Mouse (Mus musculus) left cerebral cortex, adult 11 months (tissue): ENCODE measurements around the gene Hist2h2aa2.
"Not testable (repeated sequence)": the region's sequence is repeated elsewhere in the genome, so short reads cannot be mapped to it uniquely, and the experiment has no call there.

Experiments used
- DNase-seq: peaks from one replicate; pipeline ENCODE4 v3.0.0; 2022; ENCODE audit warnings: low spot score

Gene Hist2h2aa2

GRCm38 (mm10) chr3:96261623-96262022 lies 21.5 kb upstream of the Hist2h2aa2 start:
- DNase-seq, result no peak

GRCm38 (mm10) chr3:96260220-96260619 lies 20.1 kb upstream of the Hist2h2aa2 start:
- no peak for DNase-seq

- no peak for DNase-seq
Observed at GRCm38 (mm10) chr3:96257190-96257589, 17.1 kb upstream of the Hist2h2aa2 start.

- DNase-seq, result no peak
Observed at GRCm38 (mm10) chr3:96255926-96256593, 16.0 kb upstream of the Hist2h2aa2 start.

GRCm38 (mm10) chr3:96254683-96255355 lies 14.7 kb upstream of the Hist2h2aa2 start:
- no peak for DNase-seq

- DNase-seq, result no peak
Observed at GRCm38 (mm10) chr3:96251787-96252186, 11.7 kb upstream of the Hist2h2aa2 start.

GRCm38 (mm10) chr3:96250890-96251289 lies 10.8 kb upstream of the Hist2h2aa2 start:
- DNase-seq, result no peak

GRCm38 (mm10) chr3:96249034-96249345 lies 8.9 kb upstream of the Hist2h2aa2 start:
- no peak for DNase-seq

GRCm38 (mm10) chr3:96248141-96249033 lies 8.3 kb upstream of the Hist2h2aa2 start:
- no peak for DNase-seq

- DNase-seq, result no peak
Observed at GRCm38 (mm10) chr3:96247356-96248140, 7.5 kb upstream of the Hist2h2aa2 start.

GRCm38 (mm10) chr3:96246427-96246856 lies 6.4 kb upstream of the Hist2h2aa2 start, which contains the start of gene Hist2h3c1:
Gene Hist2h3c1, plus strand, starts transcription at chr3:96246685.
- DNase-seq, result not testable (repeated sequence)

GRCm38 (mm10) chr3:96246018-96246417 lies 5.9 kb upstream of the Hist2h2aa2 start:
- not testable (repeated sequence) for DNase-seq

- peak; percentile 80 for DNase-seq
Observed at GRCm38 (mm10) chr3:96245003-96245886, 5.2 kb upstream of the Hist2h2aa2 start, which contains the start of gene Hist2h2aa1. Gene Hist2h2aa1, plus strand, starts transcription at chr3:96245497.

GRCm38 (mm10) chr3:96243921-96244572 lies 4.0 kb upstream of the Hist2h2aa2 start:
- no peak for DNase-seq

GRCm38 (mm10) chr3:96240799-96241197 lies 722 bp upstream of the Hist2h2aa2 start:
- no peak for DNase-seq

- not testable (repeated sequence) for DNase-seq
Observed at GRCm38 (mm10) chr3:96238954-96239793, 902 bp downstream of the Hist2h2aa2 start, which contains the start of gene Hist2h3c2. Gene Hist2h3c2, minus strand, starts transcription at chr3:96239127.

- DNase-seq, result no peak
Observed at GRCm38 (mm10) chr3:96237904-96238511, 2.1 kb downstream of the Hist2h2aa2 start.

- DNase-seq, result no peak
Observed at GRCm38 (mm10) chr3:96237335-96237903, 2.7 kb downstream of the Hist2h2aa2 start.
